Mouse (Mus musculus) kidney, embryonic 14.5 days (tissue): ENCODE results near the gene Gm21915. TPM values are rescaled to one million over a fixed set of nuclear protein-coding genes. Genes with fewer than 3 reads are reported as not detected.

Source experiments
- ATAC-seq: fragments of 200-750 bp; cut with Nextera tagmentation; 2 replicates; pipeline ENCODE4 v1.8.0; 2017; ENCODE audit warnings: moderate number of reproducible peaks, mild to moderate bottlenecking, moderate TSS enrichment, moderate library complexity; ENCODE audit not compliant: low FRiP score, low TSS enrichment
- H3K27ac ChIP-seq: fragments of 300-500 bp; sonication (generic); 2 replicates; pipeline ENCODE4 v1.5.1; 2014; ENCODE audit warnings: low read depth, mild to moderate bottlenecking, low read length, moderate library complexity, mixed read lengths
- H3K27me3 ChIP-seq: fragments of 300-500 bp; sonication (generic); 2 replicates; pipeline ENCODE4 v1.6.1; 2014; ENCODE audit warnings: mild to moderate bottlenecking, low read length; ENCODE audit not compliant: control insufficient read depth, insufficient read depth
- H3K36me3 ChIP-seq: fragments of 300-500 bp; sonication (generic); 2 replicates; pipeline ENCODE4 v1.6.1; 2014; ENCODE audit warnings: low read length, mixed read lengths; ENCODE audit not compliant: control insufficient read depth, insufficient read depth
- H3K4me1 ChIP-seq: fragments of 300-500 bp; sonication (generic); 2 replicates; pipeline ENCODE4 v1.6.1; 2014; ENCODE audit warnings: low read length, mixed read lengths; ENCODE audit not compliant: control insufficient read depth, insufficient read depth
- H3K4me2 ChIP-seq: fragments of 300-500 bp; sonication (generic); replicated peaks from 2 replicates; pipeline ENCODE4 v1.6.1; 2014; ENCODE audit warnings: low read depth, mild to moderate bottlenecking, low read length
- H3K4me3 ChIP-seq: fragments of 300-500 bp; sonication (generic); 2 replicates; pipeline ENCODE4 v1.5.1; 2014; ENCODE audit warnings: mild to moderate bottlenecking, low read length
- H3K9ac ChIP-seq: fragments of 300-500 bp; sonication (generic); 2 replicates; pipeline ENCODE4 v1.6.1; 2014; ENCODE audit warnings: low read depth, mild to moderate bottlenecking, low read length, moderate library complexity
- H3K9me3 ChIP-seq: fragments of 300-500 bp; sonication (generic); 2 replicates; pipeline ENCODE4 v1.6.1; 2016; ENCODE audit warnings: low read length; ENCODE audit not compliant: control insufficient read depth
- WGBS: fragments of 180-500 bp; shearing (Covaris S2); extraction: QIAGEN DNeasy Blood & Tissue Kit; methylation state at CpG from one replicate; pipeline ENCODE4 v1.1.7; 2014; 5-methylcytosine and 5-hydroxymethylcytosine counted together
- polyA plus RNA-seq: library from polyadenylated mRNA; unstranded; fragments of >200 nt; fragmentation: Nextera tagmentation; extraction: Ambion mirVana; gene quantifications from 2 replicates; pipeline ENCODE4 v1.2.1, GENCODE M21; 2014

Gene Gm21915
- polyA plus RNA-seq, 1 experiment from 2014 or later = not detected

GRCm38 (mm10) chr9:40649983-40650382, 20.4 kb upstream of the Gm21915 start:
- H3K4me2 ChIP-seq = no peak overlapping the region
- no peak overlapping the region for H3K9ac ChIP-seq
- H3K4me3 ChIP-seq = no peak overlapping the region
- H3K27ac ChIP-seq = no peak overlapping the region
- no peaks in the 10 kb centered on the region for H3K36me3 ChIP-seq
- 71% methylated on average over 6 of the region's 6 CpGs for WGBS
- no peaks in the 10 kb centered on the region for H3K9me3 ChIP-seq
- ATAC-seq = no peak
- H3K4me1 ChIP-seq = peaks cover 5% of the 10 kb centered on the region; the same call in 1 of the 2 replicates
- H3K27me3 ChIP-seq = no peaks in the 10 kb centered on the region

GRCm38 (mm10) chr9:40651239-40651859, 19.1 kb upstream of the Gm21915 start:
- Histone ChIP-seq H3K9me3 (no peaks in the 10 kb centered on the region), H3K36me3 (no peaks in the 10 kb centered on the region)

GRCm38 (mm10) chr9:40652757-40653156, 17.7 kb upstream of the Gm21915 start:
- Histone ChIP-seq H3K4me2 (no peak overlapping the region), H3K27me3 (no peaks in the 10 kb centered on the region), H3K9me3 (no peaks in the 10 kb centered on the region), H3K9ac (no peak overlapping the region), H3K4me1 (peaks cover 5% of the 10 kb centered on the region; the same call in 1 of the 2 replicates), H3K36me3 (no peaks in the 10 kb centered on the region), H3K4me3 (no peak overlapping the region), H3K27ac (no peak overlapping the region)
- ATAC-seq = peak; percentile 63; the same call in 1 of the 2 replicates
- WGBS = 27% methylated on average over 9 of the region's 9 CpGs

More at GRCm38 (mm10) chr9:40651239-40651859, 19.1 kb upstream of the Gm21915 start:
- Histone ChIP-seq H3K4me3 (no peak overlapping the region), H3K27ac (no peak overlapping the region), H3K27me3 (no peaks in the 10 kb centered on the region), H3K4me2 (no peak overlapping the region), H3K4me1 (peaks cover 5% of the 10 kb centered on the region; the same call in 1 of the 2 replicates), H3K9ac (no peak overlapping the region)
- 71% methylated on average over 4 of the region's 4 CpGs for WGBS
- no peak for ATAC-seq

GRCm38 (mm10) chr9:40666190-40666803, 4.1 kb upstream of the Gm21915 start:
- WGBS = 75% methylated on average over 9 of the region's 9 CpGs
- Histone ChIP-seq H3K4me2 (no peak overlapping the region), H3K4me1 (no peaks in the 10 kb centered on the region), H3K4me3 (no peak overlapping the region), H3K27ac (no peak overlapping the region), H3K9ac (no peak overlapping the region), H3K9me3 (no peaks in the 10 kb centered on the region), H3K36me3 (no peaks in the 10 kb centered on the region), H3K27me3 (no peaks in the 10 kb centered on the region)
- no peak for ATAC-seq

GRCm38 (mm10) chr9:40671323-40671930, 1.0 kb downstream of the Gm21915 start:
- no peak for ATAC-seq
- H3K9me3 ChIP-seq = no peaks in the 10 kb centered on the region
- H3K27ac ChIP-seq = no peak overlapping the region
- no peak overlapping the region for H3K9ac ChIP-seq
- 0 out of 2 replicates have a peak, but pooled peaks cover 5% of the 10 kb centered on the region for H3K4me1 ChIP-seq
- 47% methylated on average over 4 of the region's 4 CpGs for WGBS
- no peak overlapping the region for H3K4me3 ChIP-seq
- H3K27me3 ChIP-seq = no peaks in the 10 kb centered on the region
- no peaks in the 10 kb centered on the region for H3K36me3 ChIP-seq
- H3K4me2 ChIP-seq = no peak overlapping the region

GRCm38 (mm10) chr9:40675203-40675958, 5.0 kb downstream of the Gm21915 start:
- Histone ChIP-seq H3K4me1 (0 out of 2 replicates have a peak, but pooled peaks cover 5% of the 10 kb centered on the region), H3K4me3 (no peak overlapping the region), H3K36me3 (no peaks in the 10 kb centered on the region), H3K4me2 (no peak overlapping the region), H3K27ac (0 out of 2 replicates have a peak overlapping the region, but pooled peaks have one; percentile 53), H3K9ac (no peak overlapping the region; the same call in 1 of the 2 replicates), H3K27me3 (no peaks in the 10 kb centered on the region), H3K9me3 (no peaks in the 10 kb centered on the region)
- WGBS = 57% methylated on average over 12 of the region's 12 CpGs
- ATAC-seq = 0 out of 2 replicates have a peak, but pooled peaks have one; percentile 9

GRCm38 (mm10) chr9:40678653-40679052, 8.2 kb downstream of the Gm21915 start:
- Histone ChIP-seq H3K4me1 (0 out of 2 replicates have a peak, but pooled peaks cover 5% of the 10 kb centered on the region), H3K4me2 (no peak overlapping the region), H3K27ac (no peak overlapping the region), H3K4me3 (no peak overlapping the region), H3K9me3 (no peaks in the 10 kb centered on the region), H3K36me3 (no peaks in the 10 kb centered on the region), H3K9ac (no peak overlapping the region), H3K27me3 (no peaks in the 10 kb centered on the region)
- no peak for ATAC-seq
- whole genome bisulfite sequencing = 75% methylated on average over 4 of the region's 4 CpGs

- H3K36me3 ChIP-seq = no peaks in the 10 kb centered on the region
- H3K4me1 ChIP-seq = peaks cover 11% of the 10 kb centered on the region; the same call in 1 of the 2 replicates
- H3K4me2 ChIP-seq = peak within 1 kb of the TSS; percentile 86
- no peaks in the 10 kb centered on the region for H3K9me3 ChIP-seq
- H3K9ac ChIP-seq = peak within 1 kb of the TSS; percentile 84
- WGBS = under 1% methylated on average over 48 of the region's 53 CpGs
- peak; percentile 82 for ATAC-seq
- peaks cover 4% of the 10 kb centered on the region; the same call in 1 of the 2 replicates for H3K27me3 ChIP-seq
- peak within 1 kb of the TSS; percentile 93 for H3K27ac ChIP-seq
- H3K4me3 ChIP-seq = peak within 1 kb of the TSS; percentile 79
These were observed 15.5 kb downstream of the Gm21915 start, which contains the start of gene Clmp for GRCm38 (mm10) chr9:40685801-40686420. Gene Clmp (plus strand): TSS chr9:40685962.
